Mouse (Mus musculus) liver, embryonic 11.5 days (tissue): ENCODE data around the gene Cybb. TPM values are rescaled to one million over a fixed set of nuclear protein-coding genes. Genes with fewer than 3 reads are reported as not detected.

Experiments used
- ATAC-seq: fragments of 200-750 bp; cut with Nextera tagmentation; replicated peaks from 2 replicates; pipeline ENCODE4 v1.8.0; 2017; ENCODE audit warnings: moderate number of reproducible peaks, mild to moderate bottlenecking, moderate TSS enrichment, moderate library complexity; ENCODE audit not compliant: low FRiP score
- DNase-seq: peaks from one replicate; pipeline ENCODE4 v3.0.0-alpha.2; 2017; ENCODE audit warnings: low spot score
- H3K27ac ChIP-seq: fragments of 300-500 bp; sonication (generic); 2 replicates; pipeline ENCODE4 v1.5.1; 2014; ENCODE audit warnings: mild to moderate bottlenecking, low read depth, low read length, control low read depth
- H3K27me3 ChIP-seq: fragments of 300-500 bp; sonication (generic); replicated peaks from 2 replicates; pipeline ENCODE4 v1.6.1; 2014; ENCODE audit warnings: low read length, mixed read lengths; ENCODE audit not compliant: control insufficient read depth, insufficient read depth
- H3K36me3 ChIP-seq: fragments of 300-500 bp; sonication (generic); 2 replicates; pipeline ENCODE4 v1.6.1; 2014; ENCODE audit warnings: mild to moderate bottlenecking, low read length, moderate library complexity, mixed read lengths; ENCODE audit not compliant: control insufficient read depth, insufficient read depth
- H3K4me1 ChIP-seq: fragments of 300-500 bp; sonication (generic); replicated peaks from 2 replicates; pipeline ENCODE4 v1.6.1; 2014; ENCODE audit warnings: low read length, mixed read lengths; ENCODE audit not compliant: control insufficient read depth, insufficient read depth
- H3K4me2 ChIP-seq: fragments of 300-500 bp; sonication (generic); 2 replicates; pipeline ENCODE4 v1.6.1; 2014; ENCODE audit warnings: mild to moderate bottlenecking, control low read depth, moderate library complexity
- H3K4me3 ChIP-seq: fragments of 300-500 bp; sonication (generic); 2 replicates; pipeline ENCODE4 v1.5.1; 2014; ENCODE audit warnings: low read depth, low read length, control low read depth
- H3K9ac ChIP-seq: fragments of 300-500 bp; sonication (generic); 2 replicates; pipeline ENCODE4 v1.6.1; 2014; ENCODE audit warnings: low read depth, low read length, control low read depth
- H3K9me3 ChIP-seq: fragments of 300-500 bp; sonication (generic); 2 replicates; pipeline ENCODE4 v1.6.1; 2016; ENCODE audit warnings: low read length, inconsistent platforms, mixed read lengths; ENCODE audit not compliant: control insufficient read depth
- WGBS: fragments of 180-500 bp; shearing (Covaris S2); extraction: QIAGEN DNeasy Blood & Tissue Kit; methylation state at CpG from one replicate; pipeline ENCODE4 v1.1.7; 2014; 5-methylcytosine and 5-hydroxymethylcytosine counted together
- polyA plus RNA-seq: library from polyadenylated mRNA; unstranded; fragments of >200 nt; fragmentation: Nextera tagmentation; extraction: Ambion mirVana; gene quantifications from 2 replicates; pipeline ENCODE4 v1.2.1, GENCODE M21; 2014

Cybb gene
- polyA plus RNA-seq, 1 experiment from 2014 or later, result 3.1 TPM

DNA sequence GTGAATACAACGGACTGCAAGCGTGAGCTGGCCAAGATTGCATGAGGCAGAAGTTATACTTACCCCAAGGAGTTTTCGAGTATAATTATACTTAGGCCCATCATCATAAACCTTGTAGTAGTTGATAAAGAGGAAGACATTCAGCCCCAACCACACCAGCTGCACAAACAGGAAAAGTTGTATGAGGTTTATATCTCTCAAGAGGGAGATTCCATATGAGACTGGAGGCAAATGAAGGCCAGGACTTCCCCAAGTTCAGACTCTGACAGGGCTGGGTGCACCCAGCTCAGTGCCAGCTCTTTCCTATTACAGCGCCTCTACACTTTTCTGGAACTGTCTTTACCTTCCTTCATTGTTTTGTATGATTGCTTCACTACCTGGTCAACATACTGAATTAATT is 20.6 kb downstream of the Cybb start:
- Histone ChIP-seq H3K4me2 (no peak overlapping the region), H3K4me1 (no peaks in the 10 kb centered on the region), H3K27me3 (no peaks in the 10 kb centered on the region), H3K9me3 (no peaks in the 10 kb centered on the region), H3K36me3 (no peaks in the 10 kb centered on the region), H3K27ac (no peak overlapping the region), H3K9ac (no peak overlapping the region), H3K4me3 (no peak overlapping the region)
- ATAC-seq (no peak), DNase-seq (no peak)
- 78% methylated on average over 4 of the region's 4 CpGs for WGBS

DNA sequence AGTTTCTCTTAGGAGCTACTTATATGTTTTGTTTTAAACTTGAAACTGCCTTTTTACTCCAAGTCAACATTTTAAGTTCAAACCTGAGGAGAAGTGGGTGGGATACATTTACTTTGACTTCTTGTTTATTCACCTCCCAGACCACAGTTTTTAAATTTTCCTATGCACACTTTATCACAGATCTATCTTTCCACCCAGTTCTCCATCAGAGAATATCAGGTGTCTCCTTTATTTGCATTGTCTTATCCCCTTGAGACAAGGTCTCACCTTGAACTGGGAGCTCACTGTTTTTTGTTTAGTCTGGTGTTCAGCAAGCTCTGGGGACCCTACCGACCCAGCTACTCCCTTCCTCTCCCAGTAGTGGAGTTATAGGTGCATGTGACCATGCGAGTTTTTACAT is 21.7 kb downstream of the Cybb start:
- Histone ChIP-seq H3K27me3 (no peaks in the 10 kb centered on the region), H3K9me3 (no peaks in the 10 kb centered on the region), H3K27ac (no peak overlapping the region), H3K4me1 (no peaks in the 10 kb centered on the region), H3K4me3 (no peak overlapping the region), H3K4me2 (no peak overlapping the region), H3K36me3 (no peaks in the 10 kb centered on the region), H3K9ac (no peak overlapping the region)
- no peak for ATAC-seq
- no peak for DNase-seq
- WGBS, result 64% methylated on average over 2 of the region's 2 CpGs

- no peaks in the 10 kb centered on the region for H3K4me1 ChIP-seq
- no peak overlapping the region for H3K27ac ChIP-seq
- no peak overlapping the region for H3K4me2 ChIP-seq
- H3K36me3 ChIP-seq, result no peaks in the 10 kb centered on the region
- no peak overlapping the region for H3K9ac ChIP-seq
- 61% methylated on average over 3 of the region's 3 CpGs for WGBS
- no peak for ATAC-seq
- H3K4me3 ChIP-seq, result no peak overlapping the region
- no peaks in the 10 kb centered on the region for H3K9me3 ChIP-seq
- H3K27me3 ChIP-seq, result no peaks in the 10 kb centered on the region
- no peak for DNase-seq
Observed at GRCm38 (mm10) chrX:9462671-9463070, 24.9 kb downstream of the Cybb start.

GRCm38 (mm10) chrX:9461399-9461798 is 26.2 kb downstream of the Cybb start:
- Histone ChIP-seq H3K36me3 (no peaks in the 10 kb centered on the region), H3K9ac (no peak overlapping the region), H3K4me1 (no peaks in the 10 kb centered on the region), H3K4me2 (no peak overlapping the region), H3K27me3 (no peaks in the 10 kb centered on the region), H3K9me3 (no peaks in the 10 kb centered on the region), H3K4me3 (no peak overlapping the region), H3K27ac (no peak overlapping the region)
- DNase-seq (no peak), ATAC-seq (no peak)

DNA sequence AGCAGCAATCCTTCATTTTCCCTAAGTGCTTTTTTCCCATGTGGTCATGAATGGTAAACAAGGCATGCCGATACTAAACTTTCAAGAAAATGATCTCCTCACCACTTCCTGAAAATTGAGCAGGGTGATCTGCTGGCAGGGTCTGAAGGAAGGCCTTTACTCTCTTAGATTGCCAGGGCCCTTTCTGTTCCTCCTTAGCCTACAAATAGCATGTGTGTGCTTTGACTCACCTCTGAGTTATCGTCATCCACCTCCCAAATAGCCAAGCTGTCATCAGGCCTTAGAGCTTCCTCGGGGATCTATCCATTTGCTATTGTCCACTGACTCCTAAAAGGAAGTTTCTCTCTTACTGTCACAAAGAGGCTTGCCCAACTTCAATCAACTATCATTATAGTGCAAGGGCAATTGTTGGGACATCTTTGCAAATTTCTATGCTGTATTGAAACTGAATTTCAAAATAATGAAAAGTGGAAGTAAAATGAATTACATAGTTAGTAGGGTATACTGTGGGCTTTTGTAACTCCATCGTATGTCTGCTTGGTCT is 27.1 kb downstream of the Cybb start:
- no peaks in the 10 kb centered on the region for H3K27me3 ChIP-seq
- H3K4me3 ChIP-seq, result no peak overlapping the region
- no peaks in the 10 kb centered on the region for H3K36me3 ChIP-seq
- WGBS, result 70% methylated on average over 4 of the region's 4 CpGs
- ATAC-seq (no peak), DNase-seq (no peak)
- no peak overlapping the region for H3K27ac ChIP-seq
- no peak overlapping the region for H3K9ac ChIP-seq
- H3K9me3 ChIP-seq, result no peaks in the 10 kb centered on the region
- H3K4me2 ChIP-seq, result no peak overlapping the region
- no peaks in the 10 kb centered on the region for H3K4me1 ChIP-seq

- no peak for ATAC-seq
- Histone ChIP-seq H3K9ac (no peak overlapping the region), H3K27me3 (no peaks in the 10 kb centered on the region), H3K9me3 (no peaks in the 10 kb centered on the region), H3K4me1 (no peaks in the 10 kb centered on the region), H3K27ac (no peak overlapping the region), H3K4me2 (no peak overlapping the region), H3K4me3 (no peak overlapping the region), H3K36me3 (no peaks in the 10 kb centered on the region)
- 69% methylated on average over 5 of the region's 5 CpGs for WGBS
- DNase-seq, result no peak
Observed at GRCm38 (mm10) chrX:9452375-9452774, 35.2 kb downstream of the Cybb start.

DNA sequence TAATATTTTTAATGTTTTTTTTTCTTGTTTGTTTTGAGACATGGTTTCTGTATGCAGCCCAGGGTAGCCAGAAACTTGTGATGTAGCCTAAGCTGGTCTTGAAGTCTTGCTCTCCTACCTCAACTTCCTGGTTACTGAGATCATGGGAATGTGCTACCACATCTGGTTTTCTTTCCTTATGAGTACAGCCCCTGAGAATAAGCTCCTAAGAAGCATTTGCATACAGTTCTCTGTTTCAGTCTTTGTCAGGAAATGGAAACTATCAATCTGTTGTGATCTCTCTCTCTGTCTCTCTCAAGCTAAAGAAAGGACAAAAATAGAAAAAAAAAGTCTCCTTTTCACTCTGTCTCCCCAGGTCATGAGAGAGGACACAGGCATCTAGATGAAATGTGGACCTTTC is 40.3 kb downstream of the Cybb start:
- H3K9ac ChIP-seq, result no peak overlapping the region
- no peaks in the 10 kb centered on the region for H3K9me3 ChIP-seq
- H3K27me3 ChIP-seq, result no peaks in the 10 kb centered on the region
- ATAC-seq (no peak), DNase-seq (no peak)
- H3K4me3 ChIP-seq, result no peak overlapping the region
- no peak overlapping the region for H3K4me2 ChIP-seq
- no peak overlapping the region for H3K27ac ChIP-seq
- no peaks in the 10 kb centered on the region for H3K36me3 ChIP-seq
- no peaks in the 10 kb centered on the region for H3K4me1 ChIP-seq

DNA sequence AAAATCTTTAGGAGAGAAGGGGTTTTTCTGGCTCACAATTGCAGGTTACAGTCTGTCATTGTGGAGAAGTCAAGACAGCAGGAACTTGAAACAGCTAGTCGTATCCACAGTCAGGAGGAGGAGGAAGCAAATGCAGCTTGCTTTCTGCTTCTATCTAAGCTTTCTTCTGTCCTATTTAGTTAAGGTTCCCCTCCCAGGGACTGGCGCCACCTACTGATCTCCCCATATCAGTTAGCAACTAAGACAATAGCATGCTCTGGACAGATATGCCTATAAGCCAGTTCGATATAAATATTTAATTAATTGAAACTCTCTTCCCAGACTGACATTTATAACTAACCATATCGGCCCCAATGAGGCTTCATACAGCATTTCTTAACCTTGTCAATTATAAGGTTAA is 46.5 kb downstream of the Cybb start:
- no peak overlapping the region for H3K4me3 ChIP-seq
- no peaks in the 10 kb centered on the region for H3K36me3 ChIP-seq
- no peak overlapping the region for H3K27ac ChIP-seq
- H3K27me3 ChIP-seq, result no peaks in the 10 kb centered on the region
- no peak overlapping the region for H3K9ac ChIP-seq
- H3K4me2 ChIP-seq, result no peak overlapping the region
- no peaks in the 10 kb centered on the region for H3K4me1 ChIP-seq
- ATAC-seq (no peak), DNase-seq (no peak)
- H3K9me3 ChIP-seq, result no peaks in the 10 kb centered on the region
- WGBS, result 48% methylated on average over 4 of the region's 4 CpGs

DNA sequence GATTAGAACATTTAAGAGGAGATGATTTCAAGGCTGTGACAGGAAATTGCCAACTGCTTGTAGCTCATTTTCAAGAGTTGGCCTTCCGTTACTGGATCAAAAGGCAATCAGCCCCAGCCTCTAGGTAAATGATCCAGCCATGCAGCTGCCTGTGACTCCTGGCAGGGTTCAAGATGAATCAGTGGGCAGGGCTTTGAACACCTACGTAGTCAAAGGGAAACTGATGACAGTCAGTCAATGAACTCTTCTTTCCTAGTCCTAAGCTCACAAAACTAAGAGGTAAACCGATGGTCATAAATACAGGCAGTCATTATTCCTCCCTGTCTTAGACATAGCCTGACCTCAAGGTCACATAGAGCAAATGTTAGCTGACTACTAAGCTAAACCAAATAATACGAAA is 47.0 kb downstream of the Cybb start:
- no peak overlapping the region for H3K9ac ChIP-seq
- no peak for ATAC-seq
- H3K4me3 ChIP-seq, result no peak overlapping the region
- WGBS, result 79% methylated on average over 4 of the region's 4 CpGs
- H3K36me3 ChIP-seq, result no peaks in the 10 kb centered on the region
- no peaks in the 10 kb centered on the region for H3K9me3 ChIP-seq
- no peak for DNase-seq
- no peaks in the 10 kb centered on the region for H3K4me1 ChIP-seq
- H3K4me2 ChIP-seq, result no peak overlapping the region
- H3K27me3 ChIP-seq, result no peaks in the 10 kb centered on the region
- H3K27ac ChIP-seq, result no peak overlapping the region
